Comparison of ENCODE assay signal across 15 mouse cellular contexts in the genomic region with DNA sequence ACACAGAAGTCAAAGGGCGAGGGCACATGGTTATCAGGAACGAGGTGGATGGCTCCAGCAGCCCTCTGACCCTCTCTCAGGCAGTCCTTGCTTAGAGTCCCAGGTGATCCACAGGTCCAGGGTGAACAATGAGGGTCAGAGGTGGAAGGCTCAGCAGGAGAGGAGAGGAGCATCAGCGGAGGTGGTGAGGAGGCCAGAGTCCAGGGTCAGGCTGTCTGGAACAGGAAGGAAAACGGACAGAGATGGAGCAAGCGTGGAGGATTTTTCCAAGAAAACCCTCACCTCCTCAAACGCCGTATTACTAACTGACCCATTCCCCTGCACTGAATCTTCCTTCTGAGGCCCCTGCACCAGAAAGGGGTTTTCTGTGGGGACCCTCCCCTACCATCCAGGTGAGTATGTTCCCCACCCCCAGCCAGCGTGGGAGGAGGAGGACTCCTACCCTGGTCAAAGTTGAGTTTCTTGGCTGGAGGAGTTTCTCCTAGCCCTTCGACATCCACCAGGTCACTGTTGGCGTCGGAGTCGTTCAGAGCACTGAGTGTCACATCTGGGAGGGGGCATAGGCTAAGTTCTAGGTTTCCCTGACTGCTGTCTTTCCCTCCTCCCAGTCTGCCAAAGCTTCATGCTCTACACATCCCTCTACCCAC. TPM values are rescaled to one million over a fixed set of nuclear protein-coding genes. Genes with fewer than 3 reads are reported as not detected.
DNase-seq lines count a peak whose midpoint lies in the region; ATAC-seq lines count a peak whose summit lies in the region.
"Had no signal": no experiment of that assay in that cellular context is flagged by ENCODE, and none has a peak within 500 bp of the region (broad histone marks: within the 10 kb centered on the region; RNA-seq: fewer than 3 reads in every experiment).

No protein-coding gene starts in this region.

- no peak overlapping the region for H3K27ac ChIP-seq in midbrain, embryonic 10.5 days (replicated peaks)
- no peak overlapping the region for H3K27ac ChIP-seq in midbrain, embryonic 16.5 days (ENCODE audit: low read length)
- H3K27ac ChIP-seq: forebrain, embryonic 12.5 days; hindbrain, postnatal 0 days; neural tube, embryonic 12.5 days had no signal

- intact Hi-C loops in left cerebral cortex, postnatal 4 days (cut with DNase I) = loop anchor here (10.0 kb wide), 1 partner anchor 99 kb away; no protein-coding TSS in a partner anchor

- no peak overlapping the region for H3K9ac ChIP-seq in midbrain, embryonic 16.5 days (ENCODE audit: low read depth, low read length)
- H3K9ac ChIP-seq: forebrain, embryonic 12.5 days; heart, embryonic 15.5 days; neural tube, embryonic 12.5 days had no signal

- peak overlapping the region; percentile 14; the same call in 1 of the 2 replicates for H3K4me3 ChIP-seq in midbrain, embryonic 10.5 days
- H3K4me3 ChIP-seq in midbrain, embryonic 16.5 days (ENCODE audit: low read depth, low read length) = no peak overlapping the region
- H3K4me3 ChIP-seq: forebrain, embryonic 12.5 days; neural tube, embryonic 12.5 days had no signal

- 92% methylated on average over 12 of the region's 12 CpGs for WGBS in midbrain, embryonic 10.5 days
- 92% methylated on average over 12 of the region's 12 CpGs for WGBS in midbrain, embryonic 16.5 days

- ATAC-seq in cerebellum, adult (ENCODE audit: insufficient number of reproducible peaks, low FRiP score, low TSS enrichment) = no peak
- no peak for ATAC-seq in midbrain, embryonic 16.5 days
- ATAC-seq: hindbrain, postnatal 0 days had no signal

- DNase-seq in cerebellum, adult 9-11 months = peak; percentile 56
- DNase-seq in kidney, adult 9 months = peak; percentile 77
- no peak for DNase-seq in kidney, postnatal 10 days
- DNase-seq in midbrain, embryonic 10.5 days (ENCODE audit: low spot score) = no peak
- DNase-seq in yolk sac, embryonic 10.5 days (ENCODE audit: low spot score) = peak; percentile 88
- no peak for DNase-seq in left cerebral cortex, postnatal 4 days
- DNase-seq: gastrocnemius, postnatal 14 days had no signal

- H3K4me2 ChIP-seq in midbrain, embryonic 16.5 days (ENCODE audit: low read length) = no peak overlapping the region
- H3K4me2 ChIP-seq: forebrain, embryonic 12.5 days; neural tube, embryonic 12.5 days had no signal

- H3K4me1 ChIP-seq in midbrain, embryonic 10.5 days = peaks cover 69% of the 10 kb centered on the region
- H3K4me1 ChIP-seq in midbrain, embryonic 16.5 days (ENCODE audit: control insufficient read depth, insufficient read depth, low read length) = peaks cover 28% of the 10 kb centered on the region

- peaks cover 25% of the 10 kb centered on the region for H3K36me3 ChIP-seq in midbrain, embryonic 10.5 days
- peaks cover 13% of the 10 kb centered on the region for H3K36me3 ChIP-seq in midbrain, embryonic 16.5 days (ENCODE audit: control insufficient read depth, insufficient read depth, low read length)

- H3K9me3 ChIP-seq in midbrain, embryonic 10.5 days (replicated peaks) = no peaks in the 10 kb centered on the region
- no peaks in the 10 kb centered on the region for H3K9me3 ChIP-seq in midbrain, embryonic 16.5 days (replicated peaks; ENCODE audit: control insufficient read depth, low read length, poor library complexity, severe bottlenecking)
- H3K9me3 ChIP-seq: forebrain, embryonic 12.5 days; heart, embryonic 15.5 days; neural tube, embryonic 12.5 days had no signal

- peaks cover 19% of the 10 kb centered on the region for H3K27me3 ChIP-seq in midbrain, embryonic 10.5 days (ENCODE audit: low read depth, poor library complexity, severe bottlenecking)
- peaks cover 7% of the 10 kb centered on the region for H3K27me3 ChIP-seq in midbrain, embryonic 16.5 days (ENCODE audit: control insufficient read depth, insufficient read depth, low read depth, low read length)
- H3K27me3 ChIP-seq: CH12.LX; heart, embryonic 15.5 days had no signal

RNA-seq across cellular contexts. Expression of a gene that starts 2.3 kb away (rescaled TPM):
- 241 and 244 TPM in 2 replicates for polyA plus RNA-seq in midbrain, embryonic 10.5 days (2016; fragmentation: Nextera tagmentation; extraction: Ambion mirVana)
- 165 and 167 TPM in 2 replicates for polyA plus RNA-seq in midbrain, embryonic 16.5 days (2015; fragmentation: Nextera tagmentation; extraction: Ambion mirVana)
- 10 to 100 TPM; 64.2 to 73.1 TPM for total RNA-seq in left cerebral cortex, postnatal 4 days (2021)

RNA-seq across cellular contexts. Expression of a gene that starts 4.3 kb away (rescaled TPM):
- polyA plus RNA-seq in midbrain, embryonic 10.5 days (2016; fragmentation: Nextera tagmentation; extraction: Ambion mirVana) = 9.6 and 10.7 TPM in 2 replicates
- 12.0 and 12.7 TPM in 2 replicates for polyA plus RNA-seq in midbrain, embryonic 16.5 days (2015; fragmentation: Nextera tagmentation; extraction: Ambion mirVana)
- total RNA-seq in left cerebral cortex, postnatal 4 days (2021) = 1 to 10 TPM; 8.5 to 8.6 TPM
- total RNA-seq: monocyte, adult 5-6 weeks had no signal

RNA-seq across cellular contexts. Expression of a gene that starts 4.3 kb away (rescaled TPM):
- polyA plus RNA-seq in midbrain, embryonic 10.5 days (2016; fragmentation: Nextera tagmentation; extraction: Ambion mirVana) = 104 and 128 TPM in 2 replicates
- 368 and 379 TPM in 2 replicates for polyA plus RNA-seq in midbrain, embryonic 16.5 days (2015; fragmentation: Nextera tagmentation; extraction: Ambion mirVana)
- 100 to 1,000 TPM; 180 to 182 TPM for total RNA-seq in left cerebral cortex, postnatal 4 days (2021)

RNA-seq across cellular contexts. Expression of a gene that starts 5.8 kb away (rescaled TPM):
- 4.8 and 5.0 TPM in 2 replicates for polyA plus RNA-seq in midbrain, embryonic 10.5 days (2016; fragmentation: Nextera tagmentation; extraction: Ambion mirVana)
- 5.1 and 5.3 TPM in 2 replicates for polyA plus RNA-seq in midbrain, embryonic 16.5 days (2015; fragmentation: Nextera tagmentation; extraction: Ambion mirVana)
- total RNA-seq in left cerebral cortex, postnatal 4 days (2021) = 1 to 10 TPM; 9.1 to 9.3 TPM
- total RNA-seq: monocyte, adult 5-6 weeks had no signal

RNA-seq across cellular contexts. Expression of a gene that starts 14.5 kb away (rescaled TPM):
- 16.0 and 18.9 TPM in 2 replicates for polyA plus RNA-seq in midbrain, embryonic 10.5 days (2016; fragmentation: Nextera tagmentation; extraction: Ambion mirVana)
- 12.7 and 13.6 TPM in 2 replicates for polyA plus RNA-seq in midbrain, embryonic 16.5 days (2015; fragmentation: Nextera tagmentation; extraction: Ambion mirVana)
- 10 to 100 TPM; 14.8 to 15.2 TPM for total RNA-seq in left cerebral cortex, postnatal 4 days (2021)

Comparison
In these comparisons a context has a peak if more than half of its experiments do, and no peak if none do; other contexts are left out.
1. DNase-seq: peak in cerebellum, adult 9-11 months (single experiment), kidney, adult 9 months (single experiment) and yolk sac, embryonic 10.5 days (single experiment); none in kidney, postnatal 10 days (single experiment), midbrain, embryonic 10.5 days (single experiment) and left cerebral cortex, postnatal 4 days (single experiment).